Mouse (Mus musculus) induced T-regulatory cell, adult 2 months (primary cell): ENCODE results near the gene Lrrtm3.

ENCODE experiments used
- DNase-seq: peaks from one replicate; pipeline ENCODE4 v3.0.0-alpha.2; 2012; ENCODE audit warnings: low read depth

The Lrrtm3 gene

DNA sequence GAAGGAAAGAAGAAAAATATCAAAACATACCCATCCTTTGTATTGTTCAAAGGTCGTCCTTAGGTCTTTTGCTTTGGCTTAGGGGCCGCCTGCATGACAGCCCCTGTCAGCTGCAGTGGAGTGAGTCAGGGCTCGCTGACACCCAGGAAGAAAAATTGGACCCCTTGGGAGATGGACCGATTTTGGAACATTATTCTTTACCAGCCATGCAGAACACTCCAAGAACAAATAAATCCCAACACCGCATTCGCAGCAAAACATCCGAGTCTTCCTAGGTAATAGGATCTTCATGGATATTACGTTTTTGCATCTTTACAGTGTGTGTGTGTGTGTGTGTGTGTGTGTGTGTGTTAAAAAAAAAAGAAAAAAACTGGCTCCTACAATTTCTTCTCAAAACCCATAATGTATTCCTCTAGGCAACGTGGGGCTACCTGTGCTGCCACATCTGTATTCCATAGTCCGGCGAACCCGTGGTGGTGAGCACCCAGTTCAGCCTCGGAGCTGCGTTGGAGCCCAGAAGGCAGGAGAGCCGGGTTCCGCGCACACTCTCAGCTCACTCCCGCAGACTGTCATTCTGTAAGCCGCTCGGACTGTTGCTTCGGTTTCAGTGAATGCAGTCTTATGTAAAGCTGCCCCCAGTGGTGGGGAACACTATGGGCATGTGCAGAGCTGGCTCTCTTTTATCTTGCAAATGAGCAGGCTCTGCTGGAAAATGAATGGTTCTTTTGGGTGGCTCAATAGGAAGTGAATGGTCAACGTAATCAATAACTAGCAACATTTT, at the start of gene Lrrtm3:
Lrrtm3 (minus strand) TSS at position 598 of the 781 bp plus-strand sequence.
- DNase-seq, result no peak

DNA sequence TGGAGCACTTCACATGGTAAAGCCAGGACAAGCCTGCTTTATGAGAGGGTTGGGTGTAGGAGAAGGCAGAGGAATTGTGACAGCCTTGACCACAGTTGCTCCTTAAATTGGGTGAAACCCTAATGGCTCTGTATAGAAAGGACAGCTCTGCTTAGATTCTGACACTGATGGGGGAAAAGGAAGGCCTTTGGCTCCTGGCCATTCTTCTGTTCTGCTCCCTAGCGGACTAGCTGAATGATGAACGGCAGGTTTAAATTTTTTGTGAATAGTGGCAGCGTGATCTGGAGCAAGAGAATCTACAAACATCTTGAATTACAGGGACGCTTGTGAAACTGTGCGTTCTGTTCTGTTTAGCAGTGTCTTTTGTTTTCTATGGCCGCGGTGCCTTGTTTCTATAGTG, 45.4 kb upstream of the Lrrtm3 start:
- DNase-seq, result no peak

DNA sequence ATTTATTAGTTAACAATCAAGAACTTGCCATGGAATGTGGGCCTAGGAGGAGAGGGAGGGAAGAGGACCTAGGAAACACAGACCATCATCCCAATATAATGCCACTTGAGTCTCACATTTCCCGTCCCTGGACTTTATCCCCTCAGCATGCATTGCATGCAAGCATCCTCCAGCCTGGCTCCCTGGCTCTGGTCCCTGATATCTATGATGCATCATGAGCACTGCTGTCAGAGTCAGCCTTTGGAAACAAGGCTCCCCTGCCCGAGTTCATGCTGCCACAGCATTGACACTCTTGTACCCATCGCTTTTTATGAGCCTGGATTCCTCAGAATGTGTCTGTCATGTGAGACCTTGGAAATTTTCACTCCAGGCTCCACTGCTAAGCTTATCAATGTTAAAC, 43.4 kb upstream of the Lrrtm3 start:
- no peak for DNase-seq

DNA sequence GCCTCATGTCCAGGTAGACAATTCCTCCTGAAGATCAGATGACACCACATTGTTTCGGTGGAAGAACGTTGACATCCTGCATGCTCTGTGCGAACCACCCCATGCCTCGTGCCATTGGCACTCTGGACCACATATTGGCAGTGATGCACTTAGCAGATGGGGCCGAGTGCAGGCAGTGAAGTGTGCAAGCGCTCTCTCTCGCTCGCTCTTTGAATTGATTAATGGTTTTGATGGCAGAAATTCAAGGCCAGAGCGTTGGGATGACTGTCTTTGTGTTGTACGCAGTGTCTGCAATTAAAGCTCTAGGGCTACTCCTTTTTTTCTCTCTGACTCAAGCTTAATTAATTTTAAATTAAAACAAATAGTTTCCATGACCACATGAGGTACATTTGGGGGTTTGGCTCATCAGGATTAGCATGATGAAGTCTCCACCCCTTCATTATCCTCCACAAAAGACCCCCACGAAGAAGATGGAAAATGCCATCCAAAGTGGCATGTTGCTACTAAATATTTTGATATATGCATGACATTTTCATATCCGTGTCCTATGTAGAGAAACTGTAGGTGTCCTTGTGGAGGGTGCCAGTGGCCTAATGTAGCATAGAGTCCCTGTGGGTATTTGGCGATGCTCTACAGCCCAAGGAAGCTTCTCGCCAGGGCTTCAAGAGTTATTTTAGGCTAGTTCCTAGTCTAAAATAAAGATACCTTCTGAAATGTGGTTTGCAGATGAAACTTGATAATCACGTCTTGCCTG, 40.5 kb upstream of the Lrrtm3 start:
- DNase-seq, result no peak

DNA sequence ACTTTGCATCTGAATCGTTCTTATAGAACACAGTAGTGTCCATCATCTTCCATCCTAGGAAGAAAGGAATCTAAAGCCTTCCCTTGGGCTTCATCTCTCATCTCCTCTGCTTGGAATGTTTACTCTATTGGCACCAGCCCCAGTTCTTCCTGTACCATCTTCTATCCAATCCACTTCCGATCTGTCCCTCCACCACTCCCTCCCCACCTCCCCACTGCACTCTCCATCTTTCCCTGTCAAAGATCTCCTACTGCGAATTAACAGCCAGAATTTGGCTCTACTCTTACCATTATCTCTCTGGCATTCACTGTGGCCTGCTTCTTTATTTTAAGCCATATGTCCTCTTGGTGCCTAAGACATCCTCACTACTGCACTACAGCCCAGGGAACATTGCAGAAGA, 28.8 kb upstream of the Lrrtm3 start:
- DNase-seq, result no peak

DNA sequence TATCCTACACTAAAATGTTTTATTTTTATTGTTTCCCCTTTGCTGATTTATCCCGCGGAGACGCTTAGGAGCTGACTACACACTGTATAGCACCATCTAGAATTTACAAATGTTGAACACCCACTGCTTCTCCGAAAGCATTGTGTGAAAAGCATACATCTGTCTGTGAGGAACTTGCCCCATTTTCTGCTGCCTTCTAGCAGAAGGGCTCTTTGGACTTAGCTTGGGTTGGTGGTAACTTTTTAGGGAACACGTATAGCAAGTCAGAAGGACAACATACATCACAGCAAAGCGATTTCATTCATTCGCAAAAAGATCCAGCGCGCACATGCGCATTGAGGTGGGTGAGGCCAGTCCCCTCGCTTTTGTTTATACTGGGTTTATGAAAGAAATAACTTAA, 25.2 kb upstream of the Lrrtm3 start:
- no peak for DNase-seq

DNA sequence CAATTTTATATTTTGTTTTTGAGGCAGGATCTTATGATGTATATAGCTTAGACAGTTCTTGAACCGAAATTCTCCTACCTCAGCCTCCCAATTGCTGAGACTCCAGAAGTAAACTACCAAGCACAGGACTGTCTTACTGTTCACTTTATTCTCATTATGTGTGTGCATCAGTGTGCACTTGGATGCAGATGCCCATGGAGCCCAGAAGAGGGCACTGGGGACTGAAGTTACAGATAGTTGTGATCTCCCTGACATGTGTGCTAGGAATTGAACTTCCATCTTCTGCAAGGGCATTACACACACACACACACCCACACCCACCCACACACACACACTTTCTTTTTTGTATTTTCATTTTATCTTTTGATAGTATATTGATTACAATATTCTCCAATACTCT, 6.5 kb upstream of the Lrrtm3 start:
- no peak for DNase-seq

DNA sequence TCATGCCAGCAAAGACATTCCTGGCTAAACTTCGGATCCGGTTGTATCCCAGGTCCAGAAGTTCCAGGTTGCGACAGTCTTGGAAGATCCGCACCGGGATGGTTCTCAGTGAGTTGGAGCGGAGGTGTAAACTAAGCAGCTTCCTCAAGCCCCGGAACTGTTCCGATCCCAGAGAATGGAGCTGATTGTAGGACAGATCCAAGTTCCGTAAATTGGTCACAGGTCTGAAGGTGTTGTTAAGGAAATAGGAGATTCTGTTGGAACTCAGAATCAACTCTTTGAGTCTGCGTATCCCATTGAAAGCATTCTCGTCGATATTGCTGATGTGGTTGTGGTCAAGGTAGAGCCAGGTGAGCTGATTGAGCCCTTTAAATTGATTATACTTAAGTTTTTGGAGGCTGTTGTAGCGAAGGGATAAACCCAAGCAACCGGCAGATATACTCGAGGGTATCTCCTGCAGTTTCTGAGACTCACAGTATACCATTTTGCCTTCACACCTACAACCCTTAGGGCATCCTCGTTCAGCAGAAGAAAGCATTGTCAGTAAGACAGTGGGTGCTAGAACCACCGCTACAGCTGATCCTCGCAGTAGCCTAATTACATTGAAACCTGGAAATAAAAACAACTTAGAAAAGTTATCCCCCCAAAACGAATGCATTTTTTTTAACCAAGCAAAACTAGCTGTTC, 1.2 kb downstream of the Lrrtm3 start:
- DNase-seq, result no peak

DNA sequence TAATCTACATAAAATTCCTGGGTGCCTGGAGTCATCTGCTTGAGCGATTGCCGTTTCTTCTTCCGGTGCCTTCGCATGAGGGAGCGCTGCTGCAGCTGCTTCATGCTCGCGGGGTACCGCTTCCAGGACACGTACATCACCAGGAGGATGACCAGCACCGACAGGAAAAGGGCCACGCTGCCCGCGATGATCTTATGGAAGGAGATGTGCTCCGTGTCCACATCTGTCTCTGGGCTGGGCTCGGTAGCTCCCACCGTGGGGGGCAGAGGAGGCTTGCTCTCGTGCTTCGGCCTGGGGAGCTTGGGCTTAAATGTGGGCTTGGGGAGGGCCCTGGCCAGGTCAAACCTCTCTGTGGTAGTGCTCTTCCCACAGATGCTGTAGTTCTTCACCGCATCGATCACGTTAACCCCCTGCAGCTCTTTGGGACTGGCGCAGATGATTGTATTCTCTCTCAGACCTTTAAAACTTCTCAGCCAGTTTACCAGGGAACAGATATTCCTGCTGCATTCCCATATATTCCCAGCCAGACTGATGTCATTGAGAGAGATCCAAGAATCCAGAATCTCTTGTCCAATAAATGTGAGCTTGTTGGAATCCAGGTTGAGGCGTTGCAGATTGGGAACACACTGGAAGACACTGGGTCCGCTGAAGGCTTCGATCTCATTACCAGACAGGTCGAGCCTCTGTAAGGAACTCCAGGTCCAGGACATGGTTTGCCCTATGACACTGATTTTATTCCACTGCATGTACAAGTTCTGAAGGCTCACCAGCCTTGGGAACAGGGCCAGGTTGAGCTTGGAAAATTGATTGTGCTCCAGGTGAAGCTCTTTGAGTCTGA, 1.9 kb downstream of the Lrrtm3 start:
- no peak for DNase-seq

DNA sequence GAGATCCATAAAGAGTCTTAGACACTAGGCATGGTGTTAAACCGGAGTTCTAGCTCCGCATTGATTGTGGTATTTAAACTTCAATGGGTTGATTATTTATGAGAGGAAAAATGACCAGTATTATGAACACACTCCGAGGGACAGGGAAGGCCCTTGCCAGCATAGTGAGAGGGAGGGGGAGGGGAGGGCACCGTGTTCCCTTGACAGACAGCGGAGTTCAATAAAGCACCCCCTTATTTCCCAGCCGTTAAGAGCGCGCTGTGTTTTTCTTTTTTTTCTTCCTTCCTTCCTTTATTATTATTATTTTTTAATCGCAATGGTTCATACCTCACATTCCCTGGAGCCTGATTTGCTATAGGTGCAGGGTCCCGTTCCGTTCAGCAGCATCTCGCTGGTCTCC, 2.6 kb downstream of the Lrrtm3 start:
- no peak for DNase-seq

DNA sequence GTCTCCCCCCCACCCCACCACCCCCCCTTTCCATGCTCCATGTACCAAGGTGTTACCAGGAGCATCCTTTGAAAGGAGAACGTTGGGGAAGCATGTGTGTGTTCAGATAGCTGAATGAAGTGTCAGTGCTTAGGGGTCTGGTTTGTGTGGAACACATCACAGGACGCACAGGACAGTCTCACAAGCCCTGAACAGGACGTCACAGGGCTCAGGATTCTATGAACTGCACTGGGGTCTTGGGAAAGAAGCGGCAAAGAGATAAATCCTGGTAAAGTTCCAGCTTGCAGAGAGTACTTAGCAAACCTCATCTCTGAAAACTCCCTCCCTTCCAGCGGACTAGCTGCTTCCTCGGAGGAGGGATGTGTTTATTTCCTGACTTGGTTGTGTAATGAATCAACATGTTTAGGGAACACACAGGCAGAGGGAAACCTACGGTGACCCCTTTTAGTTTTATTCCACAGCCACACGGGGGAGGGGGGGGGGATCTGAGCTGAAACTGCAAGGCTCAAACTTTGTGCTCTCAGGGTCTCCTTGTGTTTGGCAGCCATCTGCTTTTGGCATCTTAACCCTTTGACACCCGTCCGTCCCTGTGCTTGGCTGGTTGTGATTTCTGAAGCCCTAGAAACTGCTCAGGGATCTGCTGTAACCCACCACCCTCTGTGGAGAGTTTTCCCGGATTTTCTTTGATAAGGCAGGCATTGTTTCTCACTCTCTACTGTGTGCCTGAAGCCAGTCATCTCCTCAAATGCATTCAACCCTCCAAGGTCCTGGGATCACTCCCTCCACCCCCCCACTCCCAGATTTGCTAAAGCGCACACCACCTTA, 3.3 kb downstream of the Lrrtm3 start:
- no peak for DNase-seq

DNA sequence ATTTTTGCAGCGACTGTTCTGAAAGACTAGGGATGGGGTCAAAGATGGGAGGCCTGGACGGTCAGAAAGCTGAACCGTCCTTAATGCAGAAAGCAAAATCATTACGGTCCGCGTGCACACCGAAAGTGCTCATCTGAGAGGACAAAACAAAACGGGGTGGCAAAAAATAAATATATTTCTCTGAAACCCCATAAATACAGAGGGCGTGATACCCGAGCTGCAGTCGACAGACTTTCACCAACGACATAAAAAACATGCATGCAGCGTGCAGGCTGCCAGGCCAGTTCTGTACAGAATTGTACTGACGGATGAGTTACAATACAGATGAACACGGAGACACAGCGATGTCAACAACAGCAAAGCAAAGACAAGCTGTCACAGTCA, 3.9 kb downstream of the Lrrtm3 start:
- no peak for DNase-seq

DNA sequence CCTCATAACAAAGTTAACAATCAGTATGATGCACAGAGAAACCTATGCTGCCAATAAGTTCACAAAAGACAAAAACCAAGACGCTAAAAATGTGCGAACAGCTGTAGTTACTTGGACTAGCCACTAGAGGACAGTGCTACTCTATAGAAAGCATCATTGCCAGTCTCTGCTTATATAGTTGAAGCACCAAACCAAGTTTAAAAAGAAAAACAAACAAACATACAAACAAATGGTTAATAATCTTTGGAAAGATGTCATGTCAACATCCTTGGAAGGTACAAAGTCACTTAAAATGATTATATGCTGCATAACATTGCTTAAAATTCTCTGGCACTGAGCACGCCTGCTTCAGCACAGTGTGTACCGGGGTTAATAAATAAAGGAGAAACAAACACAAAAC, 5.6 kb downstream of the Lrrtm3 start:
- DNase-seq, result peak; percentile 19

DNA sequence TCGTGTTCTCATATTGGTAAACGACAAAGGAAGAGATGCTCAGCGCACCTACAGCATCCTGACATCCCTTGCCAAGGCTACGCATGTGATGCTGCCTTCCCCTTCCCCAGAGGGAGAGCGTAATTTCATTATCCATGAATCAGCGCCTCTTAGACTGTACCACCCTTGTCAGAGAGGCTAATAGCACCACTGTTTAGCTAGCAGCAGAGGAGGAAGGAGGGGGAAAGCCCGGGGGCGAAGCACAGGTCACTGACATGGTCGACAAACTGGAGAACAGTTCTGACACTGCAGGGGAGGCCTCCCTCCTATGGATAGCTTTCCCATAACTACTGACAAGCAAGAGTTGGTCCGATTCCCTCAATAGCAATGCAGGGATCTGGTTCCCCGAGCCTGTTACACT, 6.3 kb downstream of the Lrrtm3 start:
- no peak for DNase-seq

DNA sequence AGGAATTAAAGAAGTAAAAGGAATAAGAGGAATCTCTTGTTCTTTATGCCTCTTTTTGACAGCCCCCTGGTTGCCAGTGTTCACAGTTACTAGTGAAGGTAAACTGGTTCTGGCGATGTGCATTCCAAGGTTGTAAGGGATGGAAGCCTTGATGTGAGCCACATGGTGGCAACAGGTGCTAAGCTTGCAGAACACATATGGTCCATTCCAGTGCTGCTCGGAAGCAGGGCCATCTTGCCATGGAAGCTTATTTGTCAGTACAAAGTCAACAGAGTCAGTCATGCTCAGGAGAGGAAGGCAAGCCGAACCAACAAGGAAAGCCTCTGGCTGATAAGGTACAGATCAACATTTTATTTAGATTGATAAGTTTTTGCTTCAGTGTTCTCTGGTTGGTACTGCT, 7.7 kb downstream of the Lrrtm3 start:
- no peak for DNase-seq

DNA sequence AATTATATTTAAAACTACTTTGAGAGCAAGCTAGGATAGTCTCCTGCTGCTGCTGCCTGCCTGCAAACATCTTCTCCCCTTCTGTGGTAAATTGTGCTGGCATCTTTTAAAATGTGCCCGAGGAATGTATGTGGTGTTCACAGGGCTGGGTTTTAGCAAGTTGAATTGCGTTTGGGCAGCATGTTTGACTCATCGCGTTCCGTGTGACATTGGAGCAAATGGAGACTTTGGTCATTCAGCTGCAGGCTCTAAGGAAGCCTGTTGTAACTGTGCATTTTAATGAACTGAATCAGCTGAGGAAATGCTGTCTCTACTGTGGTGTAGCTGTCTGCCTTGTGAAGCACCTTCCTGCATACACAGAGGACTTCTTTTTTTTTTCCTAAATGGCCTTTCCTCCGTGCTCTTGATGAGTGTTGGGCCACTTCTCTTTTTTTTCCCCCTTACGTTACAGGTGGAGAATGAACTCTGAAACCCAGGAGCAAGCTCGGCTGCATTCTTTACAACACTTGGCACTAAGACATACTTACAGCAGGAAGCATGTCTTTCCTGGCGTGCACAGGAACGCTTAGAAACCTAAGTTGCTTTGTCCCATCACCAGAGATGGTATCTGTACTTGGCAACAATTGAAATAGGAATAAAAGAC, 13.5 kb downstream of the Lrrtm3 start:
- no peak for DNase-seq

DNA sequence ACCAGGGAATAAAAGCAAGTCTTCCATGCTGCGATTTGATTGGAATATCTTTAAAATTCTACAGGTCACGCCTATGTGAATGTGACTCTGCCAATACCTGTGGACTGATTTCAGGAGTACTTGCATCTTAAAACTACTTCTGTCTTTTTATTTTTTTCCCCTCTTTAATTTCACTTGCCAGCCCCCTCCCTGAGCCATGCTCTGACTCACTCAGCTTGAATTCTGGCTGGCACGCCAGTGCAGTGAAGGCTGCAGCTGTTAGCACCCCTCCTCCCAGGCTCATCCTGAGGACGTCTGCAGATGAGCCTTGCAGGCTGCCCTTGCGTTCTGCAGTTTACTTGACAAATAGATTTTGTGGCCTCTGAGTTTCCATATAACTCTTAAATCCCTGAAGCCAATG, 14.1 kb downstream of the Lrrtm3 start:
- no peak for DNase-seq

DNA sequence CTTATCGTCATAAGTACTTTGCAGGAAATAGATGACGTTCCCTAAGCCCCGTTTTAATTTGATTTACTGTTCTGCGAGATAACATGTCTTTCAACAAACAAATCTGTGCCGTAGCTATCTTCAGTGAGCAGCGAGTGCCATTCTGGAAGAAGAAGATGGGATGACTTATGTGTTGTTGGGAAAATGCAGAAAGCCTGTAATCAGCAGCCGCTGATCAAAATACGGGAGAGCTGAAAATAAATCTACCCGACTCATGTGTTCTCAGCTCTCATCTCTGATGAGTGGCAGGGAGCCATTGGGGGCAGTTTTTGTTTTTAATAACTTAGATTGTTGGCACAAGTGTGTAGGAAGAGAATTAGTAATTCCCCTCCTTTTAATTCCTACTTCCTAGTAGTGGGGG, 26.4 kb downstream of the Lrrtm3 start:
- DNase-seq, result no peak

DNA sequence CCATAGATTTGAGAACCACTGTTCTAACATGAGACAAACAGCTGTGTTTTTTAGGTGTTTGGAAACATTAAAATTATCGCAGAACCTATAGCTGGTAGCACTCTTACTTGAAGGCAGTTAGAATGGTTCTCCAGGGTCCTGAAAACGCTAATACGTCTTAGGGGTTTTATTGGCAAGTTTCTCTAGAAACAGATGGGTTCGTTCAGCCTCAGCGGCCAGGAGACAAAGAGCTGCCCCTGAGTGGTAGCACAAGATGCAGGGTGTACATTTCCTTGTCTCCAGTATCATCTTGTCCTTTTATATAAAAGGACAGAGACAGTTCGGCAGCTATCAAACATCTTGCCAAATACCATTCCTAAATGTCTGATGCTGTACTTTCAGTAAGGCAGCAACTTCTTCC, 40.1 kb downstream of the Lrrtm3 start:
- no peak for DNase-seq

DNA sequence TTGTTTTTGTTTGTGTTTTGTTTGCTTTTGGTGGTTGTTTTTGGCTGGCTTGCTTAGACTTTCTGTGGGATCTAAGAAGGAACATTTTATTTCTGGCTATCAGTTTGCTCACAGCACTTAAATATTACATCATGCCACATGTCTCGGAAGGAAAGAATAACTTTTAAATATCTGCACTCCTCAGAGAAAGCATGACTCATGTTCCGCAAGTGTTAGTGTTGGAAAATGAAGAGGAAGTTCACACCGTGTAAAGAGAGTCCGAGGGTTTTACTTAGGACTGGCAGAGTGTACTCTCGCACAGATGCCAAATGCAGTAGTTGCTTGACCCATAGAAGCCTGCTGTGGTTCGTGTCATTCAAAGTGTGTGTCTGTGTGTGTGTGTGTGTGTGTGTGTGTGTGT, 40.9 kb downstream of the Lrrtm3 start:
- DNase-seq, result no peak

DNA sequence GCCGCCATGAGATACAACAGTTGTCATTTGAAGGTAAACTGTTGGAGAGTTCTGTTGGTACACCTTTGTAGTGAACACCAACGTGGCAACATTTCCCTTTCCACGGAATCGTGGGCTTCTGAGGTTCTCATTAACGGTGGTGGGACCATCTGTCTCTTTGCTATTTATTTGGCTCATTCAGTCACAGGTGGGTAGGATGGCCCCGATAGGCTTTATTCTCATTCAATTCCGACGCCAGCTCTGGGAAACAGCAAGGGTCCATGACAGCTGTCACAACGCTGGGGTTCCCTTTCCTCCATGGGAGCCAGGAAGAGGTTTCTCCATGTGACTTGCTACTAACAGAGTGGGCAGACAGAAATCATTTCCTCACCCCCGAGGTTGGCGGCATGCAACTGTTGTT, 48.2 kb downstream of the Lrrtm3 start:
- no peak for DNase-seq
